Mouse (Mus musculus) gastrocnemius, postnatal 25 days (tissue): Measurements from ENCODE around the gene Rexo5. TPM values are rescaled to one million over a fixed set of nuclear protein-coding genes. Genes with fewer than 3 reads are reported as not detected.

Experiments
- DNase-seq: peaks from one replicate; pipeline ENCODE4 v3.0.0; 2022
- total RNA-seq, 2 experiments: library from RNA; stranded (reverse); gene quantifications; 1 replicate in 1 of 2; 2 replicates in 1 of 2; pipeline ENCODE4 v1.2.3; 2021

The Rexo5 gene
- total RNA-seq, 2 experiments from 2014 or later: 0.91 to 1.3 TPM

DNA sequence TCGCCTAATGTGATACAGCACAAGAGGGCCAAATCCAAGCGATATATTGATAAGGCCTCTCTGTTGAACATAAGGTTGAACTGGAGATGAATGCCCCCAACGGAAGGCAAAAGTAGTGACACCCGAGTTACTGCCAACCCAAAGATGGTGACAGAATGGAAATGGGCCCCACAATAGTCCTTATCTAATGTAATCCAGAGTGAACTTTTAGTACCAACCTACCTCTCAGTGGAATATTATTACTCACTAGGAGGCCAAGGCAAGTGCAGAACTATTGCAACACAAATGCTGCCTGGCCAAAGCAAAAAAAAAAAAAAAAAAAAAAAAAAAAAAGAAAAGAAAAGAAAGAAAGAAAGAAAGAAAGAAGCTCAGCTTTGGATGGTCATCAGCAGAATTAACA lies 98.9 kb downstream of the Rexo5 start:
- no peak for DNase-seq

DNA sequence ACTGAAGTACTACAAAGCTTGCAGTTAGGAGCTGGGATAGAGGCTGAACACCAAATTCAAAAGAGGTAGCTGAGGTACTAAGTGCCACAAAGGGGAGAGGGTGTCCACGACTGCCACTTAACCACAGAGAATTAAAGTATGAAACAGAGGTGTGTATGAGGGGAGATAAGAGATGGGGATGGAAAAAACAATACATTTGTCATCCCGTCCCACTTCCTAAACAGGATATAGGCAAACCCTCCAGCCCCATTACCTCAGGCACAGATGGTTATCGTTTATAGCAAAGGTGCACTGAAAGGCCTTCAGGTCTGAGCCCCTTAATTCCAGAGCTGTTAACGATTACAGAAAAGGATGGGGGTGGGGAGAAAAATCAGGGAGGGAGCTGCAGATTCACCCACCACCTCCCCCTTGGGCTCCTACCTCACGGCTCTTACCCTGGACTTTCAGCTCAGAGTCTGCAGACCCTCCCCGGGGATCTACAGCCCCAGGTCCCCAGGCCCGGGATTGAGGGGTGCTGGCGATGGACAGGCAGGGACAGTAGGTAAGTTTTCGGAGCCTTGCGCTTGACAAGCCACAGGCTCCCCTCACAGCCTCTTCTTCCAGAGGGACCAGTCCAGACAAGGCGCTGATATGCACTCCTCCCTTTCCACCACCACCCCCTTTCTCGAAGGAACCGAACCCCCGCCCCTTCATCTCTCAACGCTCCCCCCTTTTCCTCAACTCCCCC lies 101.2 kb downstream of the Rexo5 start:
- no peak for DNase-seq

DNA sequence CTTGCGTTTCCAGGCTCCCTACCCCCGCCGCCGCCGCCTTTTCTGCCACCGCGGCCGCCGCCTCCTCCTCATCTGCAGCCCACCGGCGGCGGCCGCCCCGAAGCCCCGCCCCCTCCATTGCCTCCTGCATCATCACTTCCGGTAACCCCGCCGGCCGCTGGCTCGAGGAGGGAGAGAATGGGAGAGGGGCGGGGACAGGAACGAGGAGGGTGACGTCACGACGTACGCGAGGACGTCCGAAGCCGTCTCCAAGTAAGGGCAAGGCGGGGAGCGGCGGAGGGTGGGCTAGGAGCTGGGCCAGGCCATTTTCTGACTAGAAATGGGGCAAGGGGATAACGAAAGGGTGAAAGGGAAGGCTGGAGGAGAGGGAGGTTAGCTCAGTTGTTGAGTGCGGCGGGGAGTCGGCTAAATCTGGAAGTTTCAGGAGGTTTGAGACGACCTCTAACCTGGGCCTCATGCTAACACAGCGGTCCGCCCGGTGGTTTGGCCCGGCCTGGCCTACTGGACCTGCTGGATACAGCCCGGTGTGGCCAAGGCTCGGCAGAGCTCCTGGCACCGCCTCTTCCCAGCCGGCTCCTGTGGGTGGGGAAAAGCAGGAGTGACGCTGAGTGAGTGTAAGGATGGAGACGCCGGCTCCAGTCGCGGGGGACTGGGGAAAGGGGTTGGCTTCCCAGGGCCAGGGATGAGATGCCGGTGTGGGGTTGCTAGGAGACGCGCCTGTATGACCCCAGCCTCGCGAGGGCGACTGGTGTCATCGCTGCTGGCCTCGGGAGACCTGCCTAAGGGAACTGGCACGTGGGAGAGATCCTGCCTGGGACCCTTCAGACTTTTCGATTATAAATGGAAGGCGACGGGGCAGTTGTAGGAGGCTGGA lies 102.1 kb downstream of the Rexo5 start, which contains the start of the genes Lyrm1 and Dcun1d3:
Gene Lyrm1 (plus strand): TSS at position 223 of the 874 bp plus-strand sequence.
Gene Dcun1d3 (minus strand): TSS at position 660 of the 874 bp plus-strand sequence.
- peak; percentile 97 for DNase-seq

DNA sequence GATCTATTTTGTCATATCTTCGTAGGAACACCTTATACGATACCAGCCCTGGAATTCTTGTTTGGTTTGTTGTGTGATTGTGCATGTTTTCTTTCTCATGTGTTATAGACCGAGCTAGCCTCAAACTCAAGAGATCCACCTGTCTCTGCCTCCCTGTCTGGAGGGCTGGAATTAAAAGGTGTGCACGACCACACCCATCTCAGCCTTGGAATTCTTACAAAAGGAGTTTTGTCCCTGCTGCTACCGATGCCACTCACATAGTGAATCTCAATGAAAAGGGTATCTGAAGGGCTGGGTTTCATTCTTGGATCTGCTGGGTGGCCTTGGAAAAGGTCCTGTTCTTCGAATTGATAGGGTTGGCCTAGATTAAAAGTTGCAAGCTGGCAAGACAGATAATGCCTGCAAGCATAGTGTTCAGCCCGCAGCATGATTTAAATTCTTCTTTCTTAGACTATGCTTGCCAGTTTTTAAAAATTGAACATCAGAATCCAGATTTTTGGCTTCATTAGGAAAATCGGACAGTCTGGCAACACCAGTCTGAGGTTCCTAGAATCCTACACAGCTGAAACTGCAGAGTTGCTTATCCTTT lies 103.8 kb downstream of the Rexo5 start:
- no peak for DNase-seq

DNA sequence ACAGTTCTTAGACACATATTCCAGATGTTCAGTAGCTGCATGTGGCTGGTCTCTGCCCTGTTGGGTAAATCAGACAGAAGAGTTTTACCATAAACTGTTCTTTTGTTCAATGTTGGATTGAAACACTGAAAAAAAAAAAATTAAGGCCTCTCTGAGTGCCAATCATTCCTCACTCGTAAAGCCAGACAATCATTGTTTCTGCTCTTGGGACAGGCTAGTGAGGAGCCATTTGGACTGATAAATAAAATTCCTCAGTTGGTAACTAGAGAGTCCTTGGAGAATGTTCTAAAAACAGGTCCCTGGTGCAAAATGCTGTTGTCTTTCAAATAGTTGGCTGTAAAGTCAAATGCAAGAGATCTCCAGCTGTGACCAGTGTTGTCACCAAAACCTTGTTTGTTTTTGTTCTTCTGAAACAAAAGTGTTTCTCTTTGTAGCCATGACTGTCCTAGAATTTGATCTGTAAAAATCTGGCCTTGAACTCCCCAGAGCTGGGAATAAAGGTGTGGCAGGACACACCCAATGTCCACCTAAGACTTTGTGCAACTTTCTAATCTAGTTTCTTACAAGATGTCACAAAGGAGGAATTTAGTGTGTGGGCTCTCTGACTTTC lies 104.5 kb downstream of the Rexo5 start:
- no peak for DNase-seq

Other genes starting within 250 kb of the Rexo5 start
- gene Acsm2, start 239.7 kb upstream of the Rexo5 start, total RNA-seq: not detected
- not detected for gene Acsm1, start 187.0 kb upstream of the Rexo5 start, total RNA-seq
- not detected for gene Acsm4, start 104.0 kb upstream of the Rexo5 start, total RNA-seq
- gene Thumpd1, start 73.2 kb upstream of the Rexo5 start, total RNA-seq: 10 to 100 TPM; 12.8 to 13.9 TPM
- gene Acsm3, start 33.1 kb upstream of the Rexo5 start, total RNA-seq: under 1 TPM; 0.18 to 0.19 TPM
- 1 to 10 TPM in 1 of 2 experiments, under 1 TPM in 1; 0.88 to 1.5 TPM for gene Eri2, start 52 bp downstream of the Rexo5 start, total RNA-seq
- gene Lyrm1, start 101.9 kb downstream of the Rexo5 start, total RNA-seq: 1 to 10 TPM; 8.5 to 8.9 TPM
- 10 to 100 TPM; 17.6 to 18.8 TPM for gene Dcun1d3, start 102.3 kb downstream of the Rexo5 start, total RNA-seq